Mouse (Mus musculus) small intestine, adult 2 months (tissue): ENCODE data around the gene Dcst2. TPM values are rescaled to one million over a fixed set of nuclear protein-coding genes. Genes with fewer than 3 reads are reported as not detected.

Experiments
- H3K27ac ChIP-seq: fragments of 200-500 bp; 2 replicates; pipeline ENCODE4 v1.5.1; 2012; ENCODE audit warnings: low read depth, low read length, control low read depth, inconsistent platforms; ENCODE audit not compliant: insufficient read depth
- H3K27me3 ChIP-seq: fragments of 200-500 bp; 2 replicates; pipeline ENCODE4 v1.6.1; 2012; ENCODE audit warnings: mild to moderate bottlenecking, moderate library complexity, low read length, inconsistent platforms; ENCODE audit not compliant: control insufficient read depth, insufficient read depth
- H3K36me3 ChIP-seq: fragments of 200-500 bp; 2 replicates; pipeline ENCODE4 v1.6.1; 2012; ENCODE audit warnings: mild to moderate bottlenecking, low read length, control low read depth, inconsistent platforms; ENCODE audit not compliant: control insufficient read depth, insufficient read depth
- H3K4me1 ChIP-seq: fragments of 200-500 bp; 2 replicates; pipeline ENCODE4 v1.6.1; 2012; ENCODE audit warnings: low read length, inconsistent platforms, mixed read lengths; ENCODE audit not compliant: control insufficient read depth, insufficient read depth, insufficient read length
- H3K4me3 ChIP-seq: fragments of 200-500 bp; 2 replicates; pipeline ENCODE4 v1.5.1; 2012; ENCODE audit warnings: low read depth, mild to moderate bottlenecking, control low read depth, inconsistent platforms, low read length, moderate library complexity
- CTCF ChIP-seq: fragments of 200-500 bp; IDR thresholded peaks from 2 replicates; pipeline ENCODE4 v1.5.1; 2012; ENCODE audit warnings: low read depth, mild to moderate bottlenecking, control low read depth, inconsistent platforms, low read length, moderate library complexity, mixed read lengths; ENCODE audit not compliant: insufficient replicate concordance, insufficient read length; ENCODE audit errors: extremely low read depth
- POLR2A ChIP-seq: fragments of 200-500 bp; IDR thresholded peaks from 2 replicates; pipeline ENCODE4 v1.6.1; 2012; ENCODE audit warnings: low read depth, mild to moderate bottlenecking, control low read depth, inconsistent platforms, low read length, moderate library complexity
- WGBS: fragments of 180-500 bp; shearing (Covaris S2); methylation state at CpG from one replicate; pipeline ENCODE4 v1.1.7; 2018; 5-methylcytosine and 5-hydroxymethylcytosine counted together
- polyA plus RNA-seq: library from polyadenylated mRNA; depleted of rRNA; stranded (reverse); fragments of >200 nt; gene quantifications from 2 replicates; pipeline ENCODE4 v1.2.3, GENCODE M21; 2012; rRNA removed

Gene Dcst2
- polyA plus RNA-seq, result 0.93 and 1.2 TPM in 2 replicates

GRCm38 (mm10) chr3:89361675-89362074, at the start of gene Dcst2:
Gene Dcst2, plus strand, starts transcription at chr3:89361975.
- Histone ChIP-seq H3K27ac (no peak within 1 kb of the TSS), H3K27me3 (no peaks in the 10 kb centered on the region), H3K4me3 (no peak within 1 kb of the TSS), H3K36me3 (no peaks in the 10 kb centered on the region), H3K4me1 (peaks cover 28% of the 10 kb centered on the region)
- no peak for TF ChIP-seq POLR2A
- TF ChIP-seq CTCF, result no peak
- WGBS, result 88% methylated on average over 7 of the region's 7 CpGs

GRCm38 (mm10) chr3:89314340-89314739, 47.4 kb upstream of the Dcst2 start:
- peaks cover 9% of the 10 kb centered on the region for H3K4me1 ChIP-seq
- no peak overlapping the region for H3K4me3 ChIP-seq
- WGBS, result 77% methylated on average over 5 of the region's 5 CpGs
- TF ChIP-seq CTCF (no peak), POLR2A (no peak)
- H3K36me3 ChIP-seq, result no peaks in the 10 kb centered on the region
- H3K27me3 ChIP-seq, result peaks cover 8% of the 10 kb centered on the region
- H3K27ac ChIP-seq, result no peak overlapping the region

GRCm38 (mm10) chr3:89314791-89315190, 47.0 kb upstream of the Dcst2 start:
- Histone ChIP-seq H3K4me1 (peaks cover 11% of the 10 kb centered on the region), H3K4me3 (no peak overlapping the region), H3K27me3 (peaks cover 12% of the 10 kb centered on the region), H3K36me3 (no peaks in the 10 kb centered on the region), H3K27ac (no peak overlapping the region)
- WGBS, result 70% methylated on average over 2 of the region's 2 CpGs
- no peak for TF ChIP-seq POLR2A
- TF ChIP-seq CTCF, result no peak

GRCm38 (mm10) chr3:89315195-89315929, 46.4 kb upstream of the Dcst2 start:
- peak overlapping the region; percentile 40 for H3K4me3 ChIP-seq
- no peak overlapping the region for H3K27ac ChIP-seq

GRCm38 (mm10) chr3:89315930-89316831, 45.6 kb upstream of the Dcst2 start:
- peaks cover 26% of the 10 kb centered on the region for H3K27me3 ChIP-seq
- no peaks in the 10 kb centered on the region for H3K36me3 ChIP-seq
- 36% methylated on average over 40 of the region's 40 CpGs for WGBS
- H3K4me3 ChIP-seq, result no peak overlapping the region
- TF ChIP-seq CTCF (no peak), POLR2A (no peak)
- H3K27ac ChIP-seq, result no peak overlapping the region
- H3K4me1 ChIP-seq, result peaks cover 22% of the 10 kb centered on the region

More at GRCm38 (mm10) chr3:89315195-89315929, 46.4 kb upstream of the Dcst2 start:
- Histone ChIP-seq H3K4me1 (peaks cover 14% of the 10 kb centered on the region), H3K36me3 (no peaks in the 10 kb centered on the region), H3K27me3 (peaks cover 18% of the 10 kb centered on the region)
- TF ChIP-seq POLR2A (no peak), CTCF (peak; percentile 85)
- 26% methylated on average over 26 of the region's 26 CpGs for WGBS

- H3K36me3 ChIP-seq, result no peaks in the 10 kb centered on the region
- H3K27me3 ChIP-seq, result peaks cover 31% of the 10 kb centered on the region
- WGBS, result 3% methylated on average over 4 of the region's 4 CpGs
- TF ChIP-seq CTCF (peak; percentile 88; the same call in 1 of the 2 replicates), POLR2A (no peak)
- no peak overlapping the region for H3K27ac ChIP-seq
- peaks cover 28% of the 10 kb centered on the region for H3K4me1 ChIP-seq
- no peak overlapping the region for H3K4me3 ChIP-seq
These were observed 44.9 kb upstream of the Dcst2 start for GRCm38 (mm10) chr3:89316833-89317232.

- TF ChIP-seq POLR2A (no peak), CTCF (no peak)
- H3K27ac ChIP-seq, result no peak overlapping the region
- WGBS, result 74% methylated on average over 6 of the region's 6 CpGs
- peaks cover 31% of the 10 kb centered on the region for H3K4me1 ChIP-seq
- H3K4me3 ChIP-seq, result no peak overlapping the region
- no peaks in the 10 kb centered on the region for H3K36me3 ChIP-seq
- peaks cover 31% of the 10 kb centered on the region for H3K27me3 ChIP-seq
These were observed 44.5 kb upstream of the Dcst2 start for GRCm38 (mm10) chr3:89317246-89317645.
